Mouse (Mus musculus): ENCODE data around the gene Tdrd1. TPM values are rescaled to one million over a fixed set of nuclear protein-coding genes. Genes with fewer than 3 reads are reported as not detected.

Tdrd1 gene
- total and polyA plus RNA-seq, 3 experiments, result not detected

GRCm38 (mm10) chr19:56877364-56877763, 51.4 kb downstream of the Tdrd1 start:
- no peak for TF ChIP-seq UBTF (IDR thresholded peaks at IDR 0.05; ENCODE audit: borderline replicate concordance, insufficient read depth, low read depth, low read length)
- TF ChIP-seq MAX (IDR thresholded peaks at IDR 0.05; ENCODE audit: low read length), result no peak
- no peak for TF ChIP-seq USF1 (IDR thresholded peaks at IDR 0.05; ENCODE audit: low read depth, low read length)
- no peak for TF ChIP-seq TCF12 (IDR thresholded peaks at IDR 0.05; ENCODE audit: low read depth, low read length)
- no peak for TF ChIP-seq NELFE (IDR thresholded peaks at IDR 0.05; ENCODE audit: low read depth, low read length)
- no peak for TF ChIP-seq CHD1 (IDR thresholded peaks at IDR 0.05; ENCODE audit: low read depth, low read length)
- no peak for TF ChIP-seq TBP (IDR thresholded peaks at IDR 0.05; ENCODE audit: low read depth, low read length)
- no peak for TF ChIP-seq ZKSCAN1 (IDR thresholded peaks at IDR 0.05; ENCODE audit: low read depth, low read length)
- no peak for TF ChIP-seq MAFK (IDR thresholded peaks at IDR 0.05; ENCODE audit: borderline replicate concordance, low read depth, low read length)
- no peak for TF ChIP-seq ZMIZ1 (IDR thresholded peaks at IDR 0.05; ENCODE audit: low read depth, low read length)
- no peak for TF ChIP-seq KAT2A (conservative IDR thresholded peaks at IDR 0.05; ENCODE audit: low read depth, low read length)
- TF ChIP-seq MXI1 (IDR thresholded peaks at IDR 0.05; ENCODE audit: low read depth, low read length), result no peak
- TF ChIP-seq POLR2AphosphoS5 (IDR thresholded peaks at IDR 0.05; ENCODE audit: borderline replicate concordance, low read depth, low read length), result no peak
- H3K36me3 ChIP-seq (ENCODE audit: control insufficient read depth in 1 of 2, insufficient read depth in 2 of 2, low read length in 2 of 2), result no peaks in the 10 kb centered on the region
- no peaks in the 10 kb centered on the region for H3K27me3 ChIP-seq (ENCODE audit: control insufficient read depth in 1 of 2, insufficient read depth in 2 of 2, low read length in 2 of 2)
- H3K27ac ChIP-seq (ENCODE audit: control insufficient read depth, low read depth, low read length), result no peak overlapping the region
- no peaks in the 10 kb centered on the region for H3K4me1 ChIP-seq (ENCODE audit: control insufficient read depth in 1 of 2, insufficient read depth in 2 of 2, low read length in 2 of 2)
- no peaks in the 10 kb centered on the region for H3K9me3 ChIP-seq (replicated peaks; ENCODE audit: insufficient read depth, low read length)
- DNase-seq (ENCODE audit: low read depth, low spot score), result no peak
- H3K4me3 ChIP-seq (ENCODE audit: control insufficient read depth in 1 of 2, insufficient read depth in 1 of 2, low read depth in 2 of 2, low read length in 2 of 2), result no peak overlapping the region
- H3K9ac ChIP-seq (ENCODE audit: control insufficient read depth, low read depth, low read length, poor library complexity, severe bottlenecking), result no peak overlapping the region
- H3K79me2 ChIP-seq (ENCODE audit: control insufficient read depth, insufficient read depth, low read length, poor library complexity), result no peaks in the 10 kb centered on the region

GRCm38 (mm10) chr19:56887879-56888278, 61.9 kb downstream of the Tdrd1 start:
- DNase-seq (ENCODE audit: low read depth, low spot score), result no peak
- H3K9ac ChIP-seq (ENCODE audit: control insufficient read depth, low read depth, low read length, poor library complexity, severe bottlenecking), result no peak overlapping the region

More at GRCm38 (mm10) chr19:56887879-56888278, 61.9 kb downstream of the Tdrd1 start:
- Histone ChIP-seq H3K9me3 (replicated peaks; ENCODE audit: insufficient read depth, low read length) (no peaks in the 10 kb centered on the region), H3K4me1 (ENCODE audit: control insufficient read depth in 1 of 2, insufficient read depth in 2 of 2, low read length in 2 of 2) (no peaks in the 10 kb centered on the region), H3K79me2 (ENCODE audit: control insufficient read depth, insufficient read depth, low read length, poor library complexity) (no peaks in the 10 kb centered on the region), H3K4me3 (ENCODE audit: control insufficient read depth in 1 of 2, insufficient read depth in 1 of 2, low read depth in 2 of 2, low read length in 2 of 2) (no peak overlapping the region), H3K27ac (ENCODE audit: control insufficient read depth, low read depth, low read length) (no peak overlapping the region), H3K36me3 (ENCODE audit: control insufficient read depth in 1 of 2, insufficient read depth in 2 of 2, low read length in 2 of 2) (no peaks in the 10 kb centered on the region), H3K27me3 (ENCODE audit: control insufficient read depth in 1 of 2, insufficient read depth in 2 of 2, low read length in 2 of 2) (no peaks in the 10 kb centered on the region; a peak in 1 of 4 replicates)
- TF ChIP-seq MAX (IDR thresholded peaks at IDR 0.05; ENCODE audit: low read length) (no peak), MAZ (IDR thresholded peaks at IDR 0.05; ENCODE audit: low read depth, low read length) (no peak), ETS1 (IDR thresholded peaks at IDR 0.05; ENCODE audit: low read depth, low read length) (no peak), USF1 (IDR thresholded peaks at IDR 0.05; ENCODE audit: low read depth, low read length) (no peak), ZKSCAN1 (IDR thresholded peaks at IDR 0.05; ENCODE audit: low read depth, low read length) (no peak), USF2 (IDR thresholded peaks at IDR 0.05; ENCODE audit: borderline replicate concordance in 1 of 2, insufficient read depth in 1 of 2, low read depth in 1 of 2, low read length in 2 of 2) (no peak), E2F4 (IDR thresholded peaks at IDR 0.05; ENCODE audit: borderline replicate concordance, low read depth, low read length) (no peak), MEF2A (IDR thresholded peaks at IDR 0.05; ENCODE audit: extremely low read depth, insufficient replicate concordance, low read depth, low read length, poor library complexity, severe bottlenecking) (no peak), RAD21 (IDR thresholded peaks at IDR 0.05; ENCODE audit: low read depth, low read length) (no peak), MXI1 (IDR thresholded peaks at IDR 0.05; ENCODE audit: low read depth, low read length) (no peak), MYC (IDR thresholded peaks at IDR 0.05; ENCODE audit: low read depth, low read length) (no peak), ZC3H11A (IDR thresholded peaks at IDR 0.05; ENCODE audit: low read depth, low read length) (no peak), SMC3 (IDR thresholded peaks at IDR 0.05; ENCODE audit: low read depth, low read length) (no peak), RCOR1 (IDR thresholded peaks at IDR 0.05; ENCODE audit: low read depth, low read length) (no peak)

Data from MEL (cell line).